Mouse (Mus musculus): Measurements from ENCODE around the gene Tmem167.

GRCm38 (mm10) chr13:90101514-90101913 is 12.6 kb downstream of the Tmem167 start:
- no peak for TF ChIP-seq EP300 (optimal IDR thresholded peaks at IDR 0.05)
- no peak for TF ChIP-seq CTCF (IDR thresholded peaks at IDR 0.05; ENCODE audit: low read depth)

All from stomach, postnatal 0 days (tissue).